Mouse (Mus musculus) kidney, adult 9 months (tissue): ENCODE measurements around the gene Tenm4.
"Not testable (repeated sequence)": the region's sequence is repeated elsewhere in the genome, so short reads cannot be mapped to it uniquely, and the experiment has no call there.

Experiments
- DNase-seq: peaks from one replicate; pipeline ENCODE4 v3.0.0; 2022

Gene Tenm4

GRCm38 (mm10) chr7:96915452-96916105, 744.5 kb downstream of the Tenm4 start:
- DNase-seq = peak; percentile 81

- DNase-seq = no peak
Measured at GRCm38 (mm10) chr7:96920447-96921095, 749.5 kb downstream of the Tenm4 start.

- DNase-seq = no peak
Measured at GRCm38 (mm10) chr7:96922927-96923326, 751.9 kb downstream of the Tenm4 start.

- no peak for DNase-seq
Measured at GRCm38 (mm10) chr7:96943715-96944377, 772.8 kb downstream of the Tenm4 start.

- DNase-seq = not testable (repeated sequence)
Measured at GRCm38 (mm10) chr7:96946501-96946900, 775.5 kb downstream of the Tenm4 start.

GRCm38 (mm10) chr7:96951281-96952051, 780.4 kb downstream of the Tenm4 start, which contains the start of gene Nars2:
TSS of gene Nars2 (plus strand) at chr7:96951505.
- peak; percentile 94 for DNase-seq

GRCm38 (mm10) chr7:96952094-96952493, 781.0 kb downstream of the Tenm4 start:
- DNase-seq = peak; percentile 34

GRCm38 (mm10) chr7:96959168-96959567, 788.1 kb downstream of the Tenm4 start:
- DNase-seq = no peak
